Mouse (Mus musculus) ES-E14 (cell line): Measurements from ENCODE around the gene B4galt3. TPM values are rescaled to one million over a fixed set of nuclear protein-coding genes. Genes with fewer than 3 reads are reported as not detected.

Source experiments
- DNase-seq: peaks from one replicate; pipeline ENCODE4 v3.0.0-alpha.2; 2013; ENCODE audit warnings: low read depth, low spot score
- H3K27ac ChIP-seq: 2 replicates; pipeline ENCODE4 v1.5.1; 2012; ENCODE audit warnings: low read depth, mild to moderate bottlenecking, low read length, moderate library complexity, mixed read lengths; ENCODE audit not compliant: poor library complexity, insufficient read depth, severe bottlenecking
- H3K36me3 ChIP-seq: 2 replicates; pipeline ENCODE4 v1.6.1; 2012; ENCODE audit warnings: mild to moderate bottlenecking, low read length, moderate library complexity, mixed read lengths; ENCODE audit not compliant: control insufficient read depth, poor library complexity, insufficient read depth, severe bottlenecking
- H3K4me1 ChIP-seq, 2 experiments: fragments of 150-350 bp in 1 of 2; sonication (generic) in 1 of 2; 2 replicates each; pipeline ENCODE4 v1.6.1; 2012; ENCODE audit warnings: low read length in 2 of 2, mild to moderate bottlenecking in 1 of 2, mixed read lengths in 1 of 2; ENCODE audit not compliant: control insufficient read depth in 2 of 2, insufficient read depth in 2 of 2, poor library complexity in 1 of 2
- H3K4me3 ChIP-seq, 2 experiments: fragments of 150-350 bp in 1 of 2; sonication (generic) in 1 of 2; 2 replicates each; pipeline ENCODE4 v1.5.1; 2012; ENCODE audit warnings: low read length in 2 of 2, low read depth in 1 of 2, mild to moderate bottlenecking in 1 of 2, mixed read lengths in 1 of 2; ENCODE audit not compliant: insufficient read depth in 1 of 2, poor library complexity in 1 of 2, severe bottlenecking in 1 of 2
- H3K9ac ChIP-seq: 2 replicates; pipeline ENCODE4 v1.6.1; 2012; ENCODE audit warnings: low read depth, mild to moderate bottlenecking, low read length, mixed read lengths; ENCODE audit not compliant: poor library complexity, insufficient read depth, severe bottlenecking
- H3K9me3 ChIP-seq: fragments of 150-350 bp; sonication (generic); 2 replicates; pipeline ENCODE4 v1.6.1; 2012; ENCODE audit warnings: low read depth, mild to moderate bottlenecking, low read length; ENCODE audit not compliant: control insufficient read depth, insufficient read depth
- CHD2 ChIP-seq: IDR thresholded peaks from 2 replicates; pipeline ENCODE4 v1.6.1; 2014; ENCODE audit warnings: mild to moderate bottlenecking, low read depth, low read length, inconsistent platforms
- HCFC1 ChIP-seq: IDR thresholded peaks from 2 replicates; pipeline ENCODE4 v1.6.1; 2012; ENCODE audit warnings: low read length, inconsistent platforms, borderline replicate concordance; ENCODE audit not compliant: insufficient read depth
- MAFK ChIP-seq: IDR thresholded peaks from 2 replicates; pipeline ENCODE4 v1.6.1; 2014; ENCODE audit warnings: mild to moderate bottlenecking, low read depth, low read length, inconsistent platforms; ENCODE audit not compliant: insufficient read depth
- ZC3H11A ChIP-seq: IDR thresholded peaks from 2 replicates; pipeline ENCODE4 v1.6.1; 2012; ENCODE audit warnings: low read depth, mild to moderate bottlenecking, inconsistent platforms, low read length, borderline replicate concordance
- ZNF384 ChIP-seq: IDR thresholded peaks from 2 replicates; pipeline ENCODE4 v1.6.1; 2012; ENCODE audit warnings: low read depth, low read length, inconsistent platforms
- in situ Hi-C, 2 experiments: fragments of 600-800 bp; cut with MboI; formaldehyde crosslinking; loops; one replicate each; pipeline ENCODE4 v1.15.1; 2025; ENCODE audit warnings: low sequenced_read_pairs in 2 of 2, inconsistent platforms in 1 of 2; ENCODE audit not compliant: unreplicated experiment in 2 of 2
- total RNA-seq: library from RNA; depleted of rRNA; stranded (reverse); fragments of 300-350 nt; gene quantifications from 2 replicates; pipeline ENCODE4 v1.2.3, GENCODE M21; 2012

Gene B4galt3
- total RNA-seq, 1 experiment, result 35.8 TPM

GRCm38 (mm10) chr1:171285096-171285892, 15.2 kb downstream of the B4galt3 start:
- Histone ChIP-seq H3K36me3 (peaks cover 15% of the 10 kb centered on the region; the same call in 1 of the 2 replicates), H3K9me3 (no peaks in the 10 kb centered on the region), H3K27ac (no peak overlapping the region), H3K4me1 (peaks cover 0 to 17% of the 10 kb centered on the region in 2 experiments; a peak in 2 of 4 replicates), H3K9ac (peak overlapping the region; percentile 59; the same call in 1 of the 2 replicates), H3K4me3 (no peak overlapping the region; a peak in 1 of 4 replicates)
- in situ Hi-C loops, result no loop called here
- TF ChIP-seq ZC3H11A (no peak), MAFK (no peak), CHD2 (no peak), ZNF384 (no peak), HCFC1 (no peak)
- no peak for DNase-seq

- Histone ChIP-seq H3K27ac (no peak overlapping the region), H3K4me3 (peak overlapping the region; percentile 39 to 87; a peak in 2 of 4 replicates), H3K36me3 (peaks cover 15% of the 10 kb centered on the region; the same call in 1 of the 2 replicates), H3K9me3 (no peaks in the 10 kb centered on the region), H3K4me1 (peaks cover 0 to 17% of the 10 kb centered on the region in 2 experiments; a peak in 2 of 4 replicates), H3K9ac (peak overlapping the region; percentile 34; the same call in 1 of the 2 replicates)
- DNase-seq, result no peak
- TF ChIP-seq MAFK (no peak), HCFC1 (no peak), ZNF384 (no peak), ZC3H11A (no peak), CHD2 (no peak)
- in situ Hi-C loops, result no loop called here
Measured at GRCm38 (mm10) chr1:171286517-171286916, 16.4 kb downstream of the B4galt3 start.

GRCm38 (mm10) chr1:171287136-171288081, 17.3 kb downstream of the B4galt3 start, which contains the start of gene Usp21:
Gene Usp21 (minus strand): TSS chr1:171287991.
- Histone ChIP-seq H3K27ac (peak within 1 kb of the TSS; percentile 93), H3K36me3 (peaks cover 12% of the 10 kb centered on the region; the same call in 1 of the 2 replicates), H3K9ac (peak within 1 kb of the TSS; percentile 98), H3K9me3 (no peaks in the 10 kb centered on the region), H3K4me1 (peaks cover 0 to 19% of the 10 kb centered on the region in 2 experiments; a peak in 2 of 4 replicates), H3K4me3 (peak within 1 kb of the TSS; percentile 87 to 97)
- TF ChIP-seq ZNF384, result no peak
- TF ChIP-seq ZC3H11A, result no peak
- peak; percentile 86 for TF ChIP-seq HCFC1
- DNase-seq, result peak; percentile 82
- in situ Hi-C loops, result no loop called here

- H3K27ac ChIP-seq, result no peak overlapping the region; the same call in 1 of the 2 replicates
- no peak overlapping the region for H3K9ac ChIP-seq
- no peak for DNase-seq
- TF ChIP-seq HCFC1, result no peak
- no peak for TF ChIP-seq MAFK
- TF ChIP-seq CHD2, result no peak
- TF ChIP-seq ZNF384, result no peak
- no peak for TF ChIP-seq ZC3H11A
- peaks cover 10% of the 10 kb centered on the region; the same call in 1 of the 2 replicates for H3K36me3 ChIP-seq
- in situ Hi-C loops, result no loop called here
- H3K4me1 ChIP-seq, result peaks cover 0 to 23% of the 10 kb centered on the region in 2 experiments; a peak in 2 of 4 replicates
- no peaks in the 10 kb centered on the region for H3K9me3 ChIP-seq
- no peak overlapping the region for H3K4me3 ChIP-seq
Measured at GRCm38 (mm10) chr1:171288328-171288727, 18.2 kb downstream of the B4galt3 start.
